Mouse (Mus musculus): ENCODE data around the gene Acot4. TPM values are rescaled to one million over a fixed set of nuclear protein-coding genes. Genes with fewer than 3 reads are reported as not detected.
"Not testable (repeated sequence)": the region's sequence is repeated elsewhere in the genome, so short reads cannot be mapped to it uniquely, and the experiment has no call there.

The Acot4 gene
- total RNA-seq, 1 experiment = 0.04 TPM

DNA sequence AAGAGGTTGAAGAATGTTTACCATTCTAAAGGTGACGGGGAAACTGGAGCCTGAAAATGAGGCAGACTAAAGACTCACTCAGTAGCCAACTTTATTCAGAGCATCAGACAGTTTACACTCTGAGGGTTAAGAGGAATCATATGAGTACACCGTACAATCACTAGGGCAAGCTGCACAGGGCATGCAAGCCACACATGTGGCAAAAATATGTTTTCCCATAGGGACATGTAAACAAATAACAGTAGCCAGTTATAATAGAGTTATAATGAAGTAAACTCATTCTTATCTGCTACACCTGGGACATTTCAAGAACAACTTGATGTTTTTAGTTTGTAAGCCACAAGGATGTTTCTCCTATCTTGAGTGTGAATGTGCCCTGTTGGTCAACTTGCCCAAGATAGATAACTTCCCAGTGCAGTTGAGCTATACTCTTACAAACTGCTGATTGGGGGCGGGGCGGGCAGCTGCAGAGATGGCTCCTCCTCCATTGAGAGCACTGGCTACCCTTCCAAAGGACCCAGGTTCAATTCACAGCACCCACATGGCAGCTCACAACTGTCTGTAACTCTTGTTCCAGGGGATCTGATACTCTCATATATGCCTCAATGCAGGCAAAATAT lies 39.3 kb downstream of the Acot4 start:
- Histone ChIP-seq H3K36me3 (ENCODE audit: control insufficient read depth, insufficient read depth, low read length, poor library complexity, severe bottlenecking) (no peaks in the 10 kb centered on the region), H3K4me1 (ENCODE audit: control insufficient read depth in 2 of 2, insufficient read depth in 2 of 2, low read length in 2 of 2, poor library complexity in 1 of 2) (no peaks in the 10 kb centered on the region), H3K27ac (ENCODE audit: insufficient read depth, low read depth, low read length, poor library complexity, severe bottlenecking) (no peak overlapping the region), H3K4me3 (ENCODE audit: insufficient read depth in 1 of 2, low read depth in 1 of 2, low read length in 2 of 2, poor library complexity in 1 of 2, severe bottlenecking in 1 of 2) (no peak overlapping the region), H3K9ac (ENCODE audit: insufficient read depth, low read depth, low read length, poor library complexity, severe bottlenecking) (no peak overlapping the region), H3K9me3 (ENCODE audit: control insufficient read depth, insufficient read depth, low read depth, low read length) (no peaks in the 10 kb centered on the region)
- TF ChIP-seq ZNF384 (IDR thresholded peaks at IDR 0.05; ENCODE audit: low read depth, low read length) = no peak
- no peak for TF ChIP-seq HCFC1 (IDR thresholded peaks at IDR 0.05; ENCODE audit: borderline replicate concordance, insufficient read depth, low read length)
- TF ChIP-seq MAFK (IDR thresholded peaks at IDR 0.05; ENCODE audit: insufficient read depth, low read depth, low read length) = no peak
- no peak for TF ChIP-seq ZC3H11A (IDR thresholded peaks at IDR 0.05; ENCODE audit: borderline replicate concordance, low read depth, low read length)
- no peak for TF ChIP-seq CHD2 (IDR thresholded peaks at IDR 0.05; ENCODE audit: low read depth, low read length)
- in situ Hi-C loops (cut with MboI; ENCODE audit: low sequenced_read_pairs in 2 of 2, unreplicated experiment in 2 of 2) = no loop called here
- DNase-seq (ENCODE audit: low read depth, low spot score) = no peak

DNA sequence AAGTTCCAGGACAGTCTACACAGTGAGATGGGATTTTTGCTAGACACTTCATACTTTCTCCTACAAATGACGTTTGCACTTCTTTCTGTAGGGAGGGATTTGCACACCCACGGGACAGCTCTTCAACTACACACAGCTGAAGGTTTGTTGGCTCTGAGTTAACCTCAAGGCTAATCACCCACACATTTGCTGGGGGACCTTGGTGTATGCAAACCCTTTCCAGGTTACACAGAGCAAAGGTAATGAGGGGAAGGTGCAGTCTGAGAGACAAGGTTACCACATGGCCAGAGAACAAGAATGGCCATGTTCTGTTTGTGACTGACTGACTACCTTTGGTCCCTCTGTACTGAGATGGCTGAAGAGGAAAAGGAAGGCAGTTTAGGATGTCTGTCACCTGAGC lies 45.7 kb downstream of the Acot4 start:
- Histone ChIP-seq H3K9ac (ENCODE audit: insufficient read depth, low read depth, low read length, poor library complexity, severe bottlenecking) (no peak overlapping the region), H3K4me3 (ENCODE audit: insufficient read depth in 1 of 2, low read depth in 1 of 2, low read length in 2 of 2, poor library complexity in 1 of 2, severe bottlenecking in 1 of 2) (no peak overlapping the region), H3K9me3 (ENCODE audit: control insufficient read depth, insufficient read depth, low read depth, low read length) (no peaks in the 10 kb centered on the region), H3K4me1 (ENCODE audit: control insufficient read depth in 2 of 2, insufficient read depth in 2 of 2, low read length in 2 of 2, poor library complexity in 1 of 2) (no peaks in the 10 kb centered on the region), H3K27ac (ENCODE audit: insufficient read depth, low read depth, low read length, poor library complexity, severe bottlenecking) (no peak overlapping the region), H3K36me3 (ENCODE audit: control insufficient read depth, insufficient read depth, low read length, poor library complexity, severe bottlenecking) (no peaks in the 10 kb centered on the region)
- in situ Hi-C loops (cut with MboI; ENCODE audit: low sequenced_read_pairs in 2 of 2, unreplicated experiment in 2 of 2) = no loop called here
- no peak for DNase-seq (ENCODE audit: low read depth, low spot score)
- TF ChIP-seq ZC3H11A (IDR thresholded peaks at IDR 0.05; ENCODE audit: borderline replicate concordance, low read depth, low read length) (no peak), CHD2 (IDR thresholded peaks at IDR 0.05; ENCODE audit: low read depth, low read length) (no peak), ZNF384 (IDR thresholded peaks at IDR 0.05; ENCODE audit: low read depth, low read length) (no peak), MAFK (IDR thresholded peaks at IDR 0.05; ENCODE audit: insufficient read depth, low read depth, low read length) (no peak), HCFC1 (IDR thresholded peaks at IDR 0.05; ENCODE audit: borderline replicate concordance, insufficient read depth, low read length) (no peak)

DNA sequence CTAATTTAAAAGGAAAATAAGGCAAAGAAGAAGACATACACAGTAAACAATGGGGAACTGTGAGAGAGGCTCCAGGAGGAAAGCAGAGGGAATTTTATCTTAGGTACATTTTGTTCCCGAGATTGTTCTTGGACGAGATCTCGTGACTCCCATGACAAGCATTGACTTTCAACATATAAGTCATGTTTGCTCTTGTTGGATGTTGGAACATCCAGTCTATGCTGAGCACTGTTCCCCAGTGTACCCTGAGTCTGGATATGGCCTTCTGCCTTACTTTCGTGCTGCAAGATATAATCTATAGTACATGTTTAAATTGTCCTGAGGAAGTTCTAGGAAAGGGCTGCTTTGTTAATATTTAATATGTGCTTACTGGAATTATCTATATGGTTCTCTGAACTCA lies 46.4 kb downstream of the Acot4 start:
- H3K4me1 ChIP-seq (ENCODE audit: control insufficient read depth in 2 of 2, insufficient read depth in 2 of 2, low read length in 2 of 2, poor library complexity in 1 of 2) = no peaks in the 10 kb centered on the region
- DNase-seq (ENCODE audit: low read depth, low spot score) = no peak
- in situ Hi-C loops (cut with MboI; ENCODE audit: low sequenced_read_pairs in 2 of 2, unreplicated experiment in 2 of 2) = no loop called here

GRCm38 (mm10) chr12:84094666-84095065 lies 56.5 kb downstream of the Acot4 start:
- H3K4me3 ChIP-seq (ENCODE audit: insufficient read depth in 1 of 2, low read depth in 1 of 2, low read length in 2 of 2, poor library complexity in 1 of 2, severe bottlenecking in 1 of 2); H3K36me3 ChIP-seq (ENCODE audit: control insufficient read depth, insufficient read depth, low read length, poor library complexity, severe bottlenecking); DNase-seq (ENCODE audit: low read depth, low spot score); H3K27ac ChIP-seq (ENCODE audit: insufficient read depth, low read depth, low read length, poor library complexity, severe bottlenecking); in situ Hi-C loops (cut with MboI; ENCODE audit: low sequenced_read_pairs in 2 of 2, unreplicated experiment in 2 of 2); H3K4me1 ChIP-seq (ENCODE audit: control insufficient read depth in 2 of 2, insufficient read depth in 2 of 2, low read length in 2 of 2, poor library complexity in 1 of 2); H3K9me3 ChIP-seq (ENCODE audit: control insufficient read depth, insufficient read depth, low read depth, low read length); H3K9ac ChIP-seq (ENCODE audit: insufficient read depth, low read depth, low read length, poor library complexity, severe bottlenecking): not testable (repeated sequence)

More for the DNA sequence above, 46.4 kb downstream of the Acot4 start:
- Histone ChIP-seq H3K36me3 (ENCODE audit: control insufficient read depth, insufficient read depth, low read length, poor library complexity, severe bottlenecking) (no peaks in the 10 kb centered on the region), H3K9me3 (ENCODE audit: control insufficient read depth, insufficient read depth, low read depth, low read length) (0 out of 2 replicates have a peak, but pooled peaks cover 2% of the 10 kb centered on the region), H3K9ac (ENCODE audit: insufficient read depth, low read depth, low read length, poor library complexity, severe bottlenecking) (no peak overlapping the region), H3K4me3 (ENCODE audit: insufficient read depth in 1 of 2, low read depth in 1 of 2, low read length in 2 of 2, poor library complexity in 1 of 2, severe bottlenecking in 1 of 2) (no peak overlapping the region), H3K27ac (ENCODE audit: insufficient read depth, low read depth, low read length, poor library complexity, severe bottlenecking) (no peak overlapping the region)
- no peak for TF ChIP-seq HCFC1 (IDR thresholded peaks at IDR 0.05; ENCODE audit: borderline replicate concordance, insufficient read depth, low read length)
- TF ChIP-seq ZC3H11A (IDR thresholded peaks at IDR 0.05; ENCODE audit: borderline replicate concordance, low read depth, low read length) = no peak
- no peak for TF ChIP-seq CHD2 (IDR thresholded peaks at IDR 0.05; ENCODE audit: low read depth, low read length)
- no peak for TF ChIP-seq ZNF384 (IDR thresholded peaks at IDR 0.05; ENCODE audit: low read depth, low read length)
- no peak for TF ChIP-seq MAFK (IDR thresholded peaks at IDR 0.05; ENCODE audit: insufficient read depth, low read depth, low read length)

Other genes starting within 250 kb of the Acot4 start
- 17.2 and 18.2 TPM in 2 replicates for gene Numb, start 116.4 kb upstream of the Acot4 start, total RNA-seq (2012; rRNA removed)
- 22.6 and 24.9 TPM in 2 replicates for gene Riox1, start 87.8 kb upstream of the Acot4 start, total RNA-seq (2012; rRNA removed)
- gene Heatr4, start 53.5 kb upstream of the Acot4 start, total RNA-seq (2012; rRNA removed) = not detected in 2 replicates
- 3.7 and 4.1 TPM in 2 replicates for gene Acot2, start 50.5 kb upstream of the Acot4 start, total RNA-seq (2012; rRNA removed)
- 10.2 and 19.3 TPM in 2 replicates for gene Acot1, start 28.9 kb upstream of the Acot4 start, total RNA-seq (2012; rRNA removed)
- not detected in 2 replicates for gene Gm49366, start 556 bp downstream of the Acot4 start, total RNA-seq (2012; rRNA removed)
- gene Acot3, start 13.8 kb downstream of the Acot4 start, total RNA-seq (2012; rRNA removed) = 0.27 and 0.32 TPM in 2 replicates
- gene Acot5, start 30.9 kb downstream of the Acot4 start, total RNA-seq (2012; rRNA removed) = not detected in 2 replicates
- gene Acot6, start 62.3 kb downstream of the Acot4 start, total RNA-seq (2012; rRNA removed) = 0.36 and 0.58 TPM in 2 replicates
- gene Dnal1, start 76.0 kb downstream of the Acot4 start, total RNA-seq (2012; rRNA removed) = 3.0 and 3.5 TPM in 2 replicates
- gene Pnma1, start 110.1 kb downstream of the Acot4 start, total RNA-seq (2012; rRNA removed) = 0.80 and 1.5 TPM in 2 replicates
- gene Elmsan1, start 180.5 kb downstream of the Acot4 start, total RNA-seq (2012; rRNA removed) = 9.6 and 19.3 TPM in 2 replicates
- gene Ptgr2, start 246.9 kb downstream of the Acot4 start, total RNA-seq (2012; rRNA removed) = 16.2 and 16.7 TPM in 2 replicates